Mouse (Mus musculus): ENCODE data around the gene N4bp1.

The N4bp1 gene

DNA sequence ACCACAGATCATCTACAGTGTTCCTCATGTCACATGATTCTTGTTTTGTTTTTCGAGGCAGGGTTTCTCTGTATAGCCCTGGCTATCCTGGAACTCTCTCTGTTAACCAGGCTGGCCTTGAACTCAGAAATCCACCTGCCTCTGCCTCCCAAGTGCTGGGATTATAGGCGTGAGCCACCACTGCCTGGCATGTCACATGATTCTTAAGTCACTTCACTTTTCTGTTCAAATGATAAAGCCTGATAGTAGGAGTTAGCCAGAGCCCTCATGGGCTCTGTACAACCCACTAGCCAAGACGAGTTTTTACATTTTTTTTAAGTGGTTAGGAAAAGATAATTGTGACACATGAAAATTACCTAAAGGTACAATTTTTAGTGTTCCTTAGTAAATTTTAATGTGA, 126.4 kb downstream of the N4bp1 start:
- no peak for DNase-seq
